Mouse (Mus musculus) embryonic fibroblast, embryonic 13.5 days (primary cell): ENCODE data around the gene Sugct.

Source experiments
- CTCF ChIP-seq: IDR thresholded peaks from 2 replicates; pipeline ENCODE4 v1.5.1; 2011; ENCODE audit warnings: mild to moderate bottlenecking, control low read depth, low read length, moderate library complexity, borderline replicate concordance; ENCODE audit not compliant: insufficient read depth
- POLR2A ChIP-seq: IDR thresholded peaks from 2 replicates; pipeline ENCODE4 v1.6.1; 2011; ENCODE audit warnings: low read depth, mild to moderate bottlenecking, control low read depth, low read length, moderate library complexity

DNA sequence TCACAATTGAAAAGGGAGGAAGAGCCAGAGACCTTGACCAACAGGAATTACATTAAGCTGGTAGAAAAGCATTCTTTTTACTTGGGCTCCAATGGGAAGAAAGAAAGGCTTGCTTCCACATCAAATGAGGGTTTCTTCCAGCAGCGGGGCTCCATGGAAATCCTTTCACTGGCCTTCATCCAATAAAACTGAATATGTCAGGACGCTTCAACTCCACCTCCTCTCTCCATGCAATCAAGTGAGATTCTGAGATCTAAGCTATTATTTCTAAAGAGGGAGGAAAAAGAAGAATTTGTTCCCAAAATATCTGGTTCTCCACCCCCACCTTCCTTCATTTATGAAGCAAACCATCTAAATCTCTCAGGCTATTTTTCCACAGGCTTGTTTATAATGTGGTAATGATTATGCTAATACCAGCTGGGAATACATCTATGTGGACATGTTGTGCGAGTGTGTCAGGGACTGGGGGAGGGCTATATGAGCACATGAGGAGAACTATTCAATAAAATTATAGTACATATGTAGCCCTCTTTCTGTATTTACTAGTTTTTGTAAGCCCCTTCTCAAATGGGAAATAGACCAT lies 505.1 kb downstream of the Sugct start:
- TF ChIP-seq CTCF = no peak
- no peak for TF ChIP-seq POLR2A
